Mouse (Mus musculus): ENCODE results near the gene Ahnak.

GRCm38 (mm10) chr19:8942276-8942964 is 46.7 kb upstream of the Ahnak start:
- TF ChIP-seq CTCF (IDR thresholded peaks at IDR 0.05; ENCODE audit: low read depth) (no peak), EP300 (optimal IDR thresholded peaks at IDR 0.05) (no peak)
